Mouse (Mus musculus) CH12.LX (cell line): ENCODE results near the gene Crip2. TPM values are rescaled to one million over a fixed set of nuclear protein-coding genes. Genes with fewer than 3 reads are reported as not detected.

Source experiments
- DNase-seq: peaks from one replicate; pipeline ENCODE4 v3.0.0-alpha.2; 2013; ENCODE audit errors: extremely low read depth
- H3K27ac ChIP-seq: 2 replicates; pipeline ENCODE4 v1.5.1; 2012; ENCODE audit warnings: low read depth, mild to moderate bottlenecking, control low read depth, moderate library complexity; ENCODE audit not compliant: insufficient read depth
- H3K27me3 ChIP-seq: replicated peaks from 2 replicates; pipeline ENCODE3; 2012; ENCODE audit warnings: inconsistent platforms
- H3K36me3 ChIP-seq, 2 experiments: replicated peaks in 1 of 2; 2 replicates each; pipeline versions ENCODE3 to v1.6.1; 2012; ENCODE audit warnings: inconsistent platforms in 1 of 2, low read length in 1 of 2, mild to moderate bottlenecking in 1 of 2, mixed read lengths in 1 of 2, moderate library complexity in 1 of 2; ENCODE audit not compliant: control insufficient read depth in 1 of 2, insufficient read depth in 1 of 2
- H3K4me1 ChIP-seq, 2 experiments: 2 replicates each; pipeline ENCODE4 v1.6.1; 2012; ENCODE audit warnings: inconsistent platforms in 1 of 2, moderate library complexity in 1 of 2; ENCODE audit not compliant: insufficient read depth in 2 of 2, control insufficient read depth in 1 of 2
- H3K4me2 ChIP-seq: 2 replicates; pipeline ENCODE4 v1.6.1; 2012; ENCODE audit warnings: low read depth, mild to moderate bottlenecking, control low read depth; ENCODE audit not compliant: poor library complexity, insufficient read depth, severe bottlenecking
- H3K4me3 ChIP-seq, 3 experiments: fragments of 150-350 bp in 1 of 3; sonication (generic) in 1 of 3; replicated peaks in 1 of 3; 2 replicates each; pipeline versions ENCODE3 to v1.5.1; 2011 to 2012; ENCODE audit warnings: low read depth in 2 of 3, low read length in 2 of 3, mild to moderate bottlenecking in 2 of 3, moderate library complexity in 2 of 3, control low read depth in 1 of 3, improper control_type of control experiment in 1 of 3, inconsistent platforms in 1 of 3, mixed read lengths in 1 of 3; ENCODE audit not compliant: poor library complexity in 1 of 3
- H3K79me2 ChIP-seq: replicated peaks from 2 replicates; pipeline ENCODE4 v1.6.1; 2012; ENCODE audit warnings: mild to moderate bottlenecking, moderate library complexity; ENCODE audit not compliant: control insufficient read depth, poor library complexity, insufficient read depth, severe bottlenecking; ENCODE audit errors: extremely low read depth
- H3K9ac ChIP-seq: 2 replicates; pipeline ENCODE4 v1.6.1; 2012; ENCODE audit warnings: low read depth, mild to moderate bottlenecking, control low read depth, moderate library complexity; ENCODE audit not compliant: insufficient read depth
- H3K9me3 ChIP-seq: replicated peaks from 2 replicates; pipeline ENCODE3; 2012; ENCODE audit warnings: low read length, inconsistent platforms, mixed read lengths
- BHLHE40 ChIP-seq: IDR thresholded peaks from 2 replicates; pipeline ENCODE4 v1.6.1; 2011; ENCODE audit warnings: mild to moderate bottlenecking, low read depth, low read length, improper control_type of control experiment
- CHD1 ChIP-seq: IDR thresholded peaks from 2 replicates; pipeline ENCODE4 v1.6.1; 2012; ENCODE audit warnings: low read depth, low read length, improper control_type of control experiment, inconsistent platforms
- CTCF ChIP-seq, 2 experiments: IDR thresholded peaks in 1 of 2; conservative IDR thresholded peaks in 1 of 2; 2 replicates each; pipeline ENCODE4 v1.5.1; 2011 to 2012; ENCODE audit warnings: low read depth in 2 of 2, low read length in 2 of 2, improper control_type of control experiment in 1 of 2, inconsistent platforms in 1 of 2, mild to moderate bottlenecking in 1 of 2, moderate library complexity in 1 of 2
- GABPA ChIP-seq: IDR thresholded peaks from 2 replicates; pipeline ENCODE4 v1.6.1; 2012; ENCODE audit warnings: low read depth, low read length, improper control_type of control experiment, inconsistent platforms; ENCODE audit not compliant: insufficient replicate concordance
- KAT2A ChIP-seq: IDR thresholded peaks from 2 replicates; pipeline ENCODE4 v1.6.1; 2012; ENCODE audit warnings: low read length, improper control_type of control experiment, inconsistent platforms; ENCODE audit not compliant: insufficient replicate concordance
- MAFK ChIP-seq: IDR thresholded peaks from 2 replicates; pipeline ENCODE4 v1.6.1; 2011; ENCODE audit warnings: low read length, improper control_type of control experiment; ENCODE audit not compliant: insufficient replicate concordance
- MAX ChIP-seq: IDR thresholded peaks from 2 replicates; pipeline ENCODE4 v1.6.1; 2011; ENCODE audit warnings: low read length, improper control_type of control experiment
- POLR2A ChIP-seq: IDR thresholded peaks from 2 replicates; pipeline ENCODE4 v1.6.1; 2011; ENCODE audit warnings: low read depth, mild to moderate bottlenecking, improper control_type of control experiment, low read length
- RCOR1 ChIP-seq: conservative IDR thresholded peaks from 2 replicates; pipeline ENCODE4 v1.6.1; 2012; ENCODE audit warnings: low read depth, mild to moderate bottlenecking, inconsistent platforms, low read length, improper control_type of control experiment
- SMC3 ChIP-seq: IDR thresholded peaks from 2 replicates; pipeline ENCODE4 v1.6.1; 2011; ENCODE audit warnings: low read depth, low read length, improper control_type of control experiment
- TCF12 ChIP-seq: IDR thresholded peaks from 2 replicates; pipeline ENCODE4 v1.6.1; 2014; ENCODE audit warnings: low read depth, mild to moderate bottlenecking, inconsistent platforms, low read length, improper control_type of control experiment
- USF1 ChIP-seq: IDR thresholded peaks from 2 replicates; pipeline ENCODE4 v1.6.1; 2014; ENCODE audit warnings: low read depth, mild to moderate bottlenecking, inconsistent platforms, low read length, improper control_type of control experiment
- ZNF384 ChIP-seq: IDR thresholded peaks from 2 replicates; pipeline ENCODE4 v1.6.1; 2012; ENCODE audit warnings: low read depth, low read length, improper control_type of control experiment, inconsistent platforms
- dilution Hi-C: fragments of 300-500 bp; cut with MboI; formaldehyde crosslinking; loops from 2 replicates; pipeline ENCODE4 v1.14.3; 2020; ENCODE audit warnings: low sequenced_read_pairs; ENCODE audit not compliant: extremely low pct_unique_long_range_greater_than_20kb, extremely low pct_ligation_motif_present
- in situ Hi-C: fragments of 300-500 bp; cut with MboI; formaldehyde crosslinking; loops from 3 replicates; pipeline ENCODE4 v1.14.3; 2019; ENCODE audit warnings: low sequenced_read_pairs, low pct_ligation_motif_present, low pct_unique_long_range_greater_than_20kb, mixed read lengths
- polyA plus RNA-seq: library from polyadenylated mRNA; unstranded; fragments of >175 nt; gene quantifications from 2 replicates; pipeline ENCODE4 v1.2.1, GENCODE M21; 2012; ENCODE audit warnings: low read depth; ENCODE audit not compliant: insufficient read length
- total RNA-seq, 2 experiments: library from RNA; depleted of rRNA; stranded (reverse); fragments of 300-350 nt in 1 of 2; fragments of >200 nt in 1 of 2; gene quantifications; 2 replicates each; pipeline ENCODE4 v1.2.3; 2012 to 2014

Crip2 gene
- total and polyA plus RNA-seq, 3 experiments: 0.89 to 7.7 TPM; not detected in 1

- Histone ChIP-seq H3K79me2 (peaks cover 17% of the 10 kb centered on the region), H3K4me1 (peaks cover 4 to 31% of the 10 kb centered on the region in 2 experiments; a peak in 2 of 4 replicates), H3K4me2 (no peak overlapping the region), H3K9ac (no peak overlapping the region), H3K9me3 (no peaks in the 10 kb centered on the region), H3K27me3 (no peaks in the 10 kb centered on the region), H3K27ac (no peak overlapping the region), H3K4me3 (no peak overlapping the region), H3K36me3 (peaks cover 54 to 87% of the 10 kb centered on the region in 2 experiments)
- no peak for DNase-seq
- in situ Hi-C loops: no loop called here
- dilution Hi-C loops: no loop called here
- TF ChIP-seq SMC3: no peak
- TF ChIP-seq MAFK: no peak
- TF ChIP-seq ZNF384: no peak
- no peak for TF ChIP-seq RCOR1
- no peak for TF ChIP-seq MAX
- no peak for TF ChIP-seq USF1
These were observed 25.9 kb upstream of the Crip2 start for GRCm38 (mm10) chr12:113114141-113114540.

GRCm38 (mm10) chr12:113114856-113115538, 25.0 kb upstream of the Crip2 start:
- in situ Hi-C loops (no loop called here), dilution Hi-C loops (no loop called here)
- peaks cover 57 to 90% of the 10 kb centered on the region in 2 experiments for H3K36me3 ChIP-seq
- no peaks in the 10 kb centered on the region for H3K9me3 ChIP-seq
- H3K9ac ChIP-seq: no peak overlapping the region
- H3K4me3 ChIP-seq: no peak overlapping the region
- TF ChIP-seq CHD1 (no peak), CTCF (conservative IDR thresholded peaks at IDR 0.05 in 1 of 2, IDR thresholded peaks at IDR 0.05 in 1 of 2; ENCODE audit: low read depth in 2 of 2, low read length in 2 of 2) (no peak), BHLHE40 (no peak), GABPA (no peak), SMC3 (no peak), TCF12 (no peak), KAT2A (no peak), POLR2A (no peak)
- no peak overlapping the region for H3K27ac ChIP-seq
- H3K4me2 ChIP-seq: no peak overlapping the region
- H3K27me3 ChIP-seq: no peaks in the 10 kb centered on the region
- DNase-seq: no peak
- peaks cover 10% of the 10 kb centered on the region; the same call in 1 of the 2 replicates for H3K79me2 ChIP-seq
- peaks cover 4 to 38% of the 10 kb centered on the region in 2 experiments; a peak in 2 of 4 replicates for H3K4me1 ChIP-seq
